Mouse (Mus musculus) kidney, postnatal 36 days (tissue): Measurements from ENCODE around the gene Kctd8.
"Not testable (repeated sequence)": the region's sequence is repeated elsewhere in the genome, so short reads cannot be mapped to it uniquely, and the experiment has no call there.

Experiments used
- DNase-seq, 2 experiments: peaks; one replicate each; pipeline ENCODE4 v3.0.0; 2021 to 2022; ENCODE audit warnings: mixed read lengths in 2 of 2

The Kctd8 gene

DNA sequence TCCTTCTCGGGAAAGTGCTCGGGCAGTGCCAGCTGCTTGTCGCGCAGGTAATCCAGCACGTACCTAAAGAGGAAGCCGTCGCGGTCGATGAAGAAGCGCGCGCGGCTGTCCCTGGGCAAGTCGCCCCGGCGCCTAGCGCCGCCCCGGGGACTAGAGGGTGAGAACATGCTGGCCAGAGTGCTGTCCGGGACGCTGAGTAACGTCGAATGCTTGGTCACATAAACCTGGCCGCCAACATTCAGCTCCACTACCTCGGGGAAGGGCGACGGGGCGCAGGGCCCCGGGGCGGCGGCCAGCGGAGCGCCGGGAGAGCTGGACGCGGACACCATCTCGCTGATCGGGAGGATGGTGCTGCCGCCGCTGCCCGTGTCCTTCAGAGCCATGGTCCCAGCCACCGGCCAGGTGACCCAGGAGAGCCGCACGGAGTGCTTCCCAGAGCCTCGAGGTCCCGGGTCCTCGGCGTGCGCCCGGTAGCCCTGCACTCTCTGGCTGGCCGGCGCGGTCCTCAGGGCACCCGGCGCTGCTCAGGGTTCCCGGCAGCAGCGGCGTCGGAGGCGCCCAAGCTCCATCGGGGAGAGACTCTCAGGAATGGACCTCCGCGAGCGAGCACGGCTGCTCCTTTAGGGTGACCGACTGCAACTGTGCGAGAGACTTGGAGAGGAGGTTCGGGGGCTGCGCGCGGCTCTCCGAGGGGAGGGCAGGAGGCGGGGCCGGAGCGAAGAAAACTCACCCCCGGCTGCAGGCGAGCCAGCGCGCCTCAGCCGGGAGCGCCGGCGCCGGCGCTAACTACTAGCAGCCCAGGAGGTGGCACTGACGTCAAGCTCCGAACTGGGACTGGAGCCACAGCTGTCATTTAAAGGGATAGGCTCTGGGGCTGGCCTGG lies at the start of gene Kctd8:
Gene Kctd8, minus strand, starts transcription at position 761 of the 883 bp plus-strand sequence.
- peak; percentile 18 to 55 for DNase-seq

DNA sequence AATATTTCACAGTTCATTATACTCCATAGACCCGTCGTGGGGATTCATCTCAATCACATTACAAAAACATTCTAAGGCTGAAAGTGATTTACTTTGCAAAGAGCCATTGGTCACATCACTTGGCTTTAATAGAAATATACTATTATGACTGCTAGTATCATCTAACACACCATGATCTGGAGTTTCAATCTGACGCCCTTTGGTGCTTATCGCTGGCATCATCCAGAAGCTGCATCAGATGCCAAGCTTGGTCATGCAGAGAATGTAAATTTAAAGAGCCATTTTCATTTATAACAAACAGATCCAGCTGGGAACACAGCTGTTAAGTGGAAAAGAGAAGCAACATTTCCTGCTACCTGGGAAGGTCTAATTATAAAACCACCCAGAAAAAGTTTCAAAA lies 37.6 kb upstream of the Kctd8 start:
- DNase-seq, result no peak

- DNase-seq, result no peak
These were observed 9.1 kb upstream of the Kctd8 start for GRCm38 (mm10) chr5:69350596-69350995.

GRCm38 (mm10) chr5:69340102-69340918 lies 1.2 kb downstream of the Kctd8 start:
- DNase-seq, result peak in 1 of 2 experiments; percentile 12

- DNase-seq, result no peak
These were observed 1.9 kb downstream of the Kctd8 start for GRCm38 (mm10) chr5:69339623-69339970.

GRCm38 (mm10) chr5:69338916-69339622 lies 2.4 kb downstream of the Kctd8 start:
- DNase-seq, result no peak

DNA sequence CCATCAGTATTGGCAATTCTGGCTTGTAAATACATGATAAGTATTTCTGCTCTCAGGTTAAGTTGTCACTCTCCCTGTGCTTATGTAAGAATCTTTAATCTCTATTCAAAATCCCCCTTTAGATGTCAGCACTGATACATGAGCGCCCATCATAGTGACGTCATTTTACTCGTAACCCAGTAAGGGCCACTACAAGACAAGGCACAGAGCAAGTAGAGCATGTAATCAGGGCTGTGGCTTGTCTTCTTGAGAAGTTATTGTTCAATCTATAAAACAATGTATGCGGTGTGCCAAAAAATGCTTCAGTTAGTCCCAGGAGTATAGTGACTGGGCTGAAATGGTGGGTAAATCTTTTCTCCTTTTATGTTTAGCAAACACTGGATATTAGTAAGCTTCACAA lies 13.9 kb downstream of the Kctd8 start:
- DNase-seq, result no peak

DNA sequence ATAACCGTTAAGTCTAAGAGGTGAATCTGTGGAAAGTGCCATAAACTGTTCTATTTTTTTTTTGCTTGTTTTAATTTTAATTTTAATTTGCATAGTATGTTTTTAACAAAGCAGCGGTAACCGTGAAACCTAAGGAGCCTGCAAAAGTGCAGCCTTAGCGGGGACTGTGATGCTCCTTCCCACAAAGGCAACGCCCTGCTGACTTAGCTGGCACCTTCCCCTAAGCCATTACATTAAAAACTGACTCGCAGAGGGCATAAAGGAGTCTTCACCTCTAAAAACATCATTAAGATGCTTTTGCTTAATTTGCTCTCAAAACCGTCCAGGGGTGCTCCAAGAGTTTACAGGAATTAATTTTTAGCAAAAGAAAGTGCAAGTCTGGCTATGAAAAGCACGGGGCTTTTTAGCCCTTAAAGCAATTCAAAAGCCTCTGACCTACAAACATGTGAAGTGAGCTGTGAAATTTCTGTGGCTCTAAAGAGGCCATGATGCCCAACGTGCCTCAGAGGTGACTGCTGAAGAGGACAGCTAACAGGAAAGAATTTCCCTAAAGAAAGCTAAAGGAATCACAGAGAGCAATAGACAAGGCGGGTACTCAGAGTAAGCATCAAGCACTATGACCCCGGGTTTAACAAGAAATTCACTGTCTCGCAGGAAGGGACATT lies 16.8 kb downstream of the Kctd8 start:
- DNase-seq, result no peak

DNA sequence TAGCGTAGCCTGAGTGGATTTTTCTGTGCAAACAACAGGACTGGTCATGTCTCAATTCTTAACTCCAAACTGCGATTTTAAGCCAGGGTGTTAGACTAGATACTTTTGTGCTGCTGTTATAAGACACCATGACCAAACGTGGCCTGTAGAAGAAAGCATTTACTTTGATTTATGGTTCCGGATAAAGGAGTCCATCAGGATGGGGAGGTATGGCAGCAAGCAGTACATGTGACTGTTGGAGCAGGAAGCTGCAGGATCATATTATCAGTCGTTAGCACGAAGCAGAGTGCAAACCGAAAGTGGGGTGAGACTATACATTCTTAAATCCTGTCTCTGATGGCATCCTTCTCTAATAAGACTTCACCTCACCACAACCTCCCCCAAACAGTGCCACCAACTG lies 28.9 kb downstream of the Kctd8 start:
- no peak for DNase-seq

DNA sequence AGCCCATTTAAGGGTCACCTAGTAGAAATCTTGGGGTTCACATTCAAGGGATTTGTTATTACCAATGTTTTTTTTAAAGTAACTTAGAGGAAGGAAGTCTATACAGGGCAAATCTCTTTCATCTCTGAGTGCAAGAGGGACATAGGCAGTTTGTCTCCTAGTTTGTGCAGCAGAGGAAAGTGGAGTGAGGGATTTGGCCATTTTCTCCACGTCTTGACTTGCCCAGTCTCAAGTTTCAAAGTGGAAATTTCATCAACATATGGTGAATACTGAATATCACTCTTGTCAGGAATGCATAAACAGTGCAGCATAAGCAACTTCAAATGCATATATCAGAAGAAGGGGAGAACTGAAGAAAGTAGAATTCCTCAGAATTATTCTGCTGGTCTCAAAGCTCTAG lies 39.8 kb downstream of the Kctd8 start:
- DNase-seq, result no peak

GRCm38 (mm10) chr5:69292353-69292752 lies 49.1 kb downstream of the Kctd8 start:
- no peak for DNase-seq

- no peak for DNase-seq
These were observed 57.1 kb downstream of the Kctd8 start for GRCm38 (mm10) chr5:69284359-69284758.

DNA sequence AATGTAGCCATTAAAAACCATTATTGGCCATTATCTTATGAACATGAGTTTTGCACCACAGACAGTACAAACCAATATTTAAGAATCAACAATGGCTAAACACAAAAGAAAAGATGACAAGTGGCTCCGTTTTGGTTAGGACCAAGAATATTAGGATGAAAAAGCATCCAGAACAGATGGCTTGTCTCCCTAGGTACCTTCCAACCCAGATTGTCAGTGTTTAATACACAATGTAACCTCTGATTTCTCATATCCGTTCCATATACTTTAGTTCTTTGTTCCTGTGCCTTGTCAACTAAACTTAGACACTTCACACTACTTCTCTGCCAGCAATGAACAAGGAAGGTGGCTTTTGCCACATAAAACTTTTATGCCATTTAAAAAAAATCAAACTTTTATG lies 89.1 kb downstream of the Kctd8 start:
- DNase-seq, result no peak

DNA sequence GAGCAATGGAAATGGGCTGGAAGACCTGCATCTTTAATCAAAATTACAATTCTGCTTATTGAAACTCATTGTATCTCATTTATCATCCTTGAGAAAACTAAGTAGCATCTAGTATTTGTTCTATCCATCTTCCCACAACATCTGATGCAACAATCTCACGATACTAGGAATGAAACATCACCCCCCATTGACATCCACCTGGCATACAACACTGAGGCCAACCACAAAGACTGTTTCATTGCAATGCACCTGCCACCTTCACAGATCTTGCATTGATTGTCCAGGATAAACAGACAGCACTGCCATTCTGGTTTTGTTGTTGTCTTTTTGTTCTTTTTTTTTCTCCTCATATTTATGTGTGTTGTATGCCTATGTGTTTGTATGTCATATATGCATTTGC lies 99.5 kb downstream of the Kctd8 start:
- DNase-seq, result no peak

GRCm38 (mm10) chr5:69233560-69233959 lies 107.9 kb downstream of the Kctd8 start:
- DNase-seq, result no peak

DNA sequence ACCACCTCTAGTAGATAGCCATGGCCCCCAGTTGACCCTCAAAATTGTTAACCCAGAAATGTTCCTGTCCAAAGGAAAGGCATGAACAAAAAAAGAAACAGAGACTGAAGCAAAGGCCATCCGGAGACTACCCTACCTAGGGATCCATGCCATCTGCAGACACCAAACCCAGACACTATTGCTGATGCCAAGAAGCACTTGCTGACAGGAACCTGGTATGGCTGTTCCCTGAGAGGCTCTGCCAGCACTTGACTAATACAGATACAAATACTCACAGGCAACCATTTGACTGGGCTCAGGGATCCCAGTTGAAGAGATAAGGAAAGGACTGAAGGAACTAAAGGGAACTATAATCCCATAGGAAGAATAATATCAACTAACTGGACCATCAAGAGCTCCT lies 109.8 kb downstream of the Kctd8 start:
- not testable (repeated sequence) for DNase-seq

GRCm38 (mm10) chr5:69227147-69227546 lies 114.3 kb downstream of the Kctd8 start:
- DNase-seq, result no peak

- DNase-seq, result no peak
These were observed 118.9 kb downstream of the Kctd8 start for GRCm38 (mm10) chr5:69222608-69223007.

GRCm38 (mm10) chr5:69215216-69215615 lies 126.3 kb downstream of the Kctd8 start:
- DNase-seq, result no peak

- no peak for DNase-seq
These were observed 132.1 kb downstream of the Kctd8 start for GRCm38 (mm10) chr5:69209401-69209800.

DNA sequence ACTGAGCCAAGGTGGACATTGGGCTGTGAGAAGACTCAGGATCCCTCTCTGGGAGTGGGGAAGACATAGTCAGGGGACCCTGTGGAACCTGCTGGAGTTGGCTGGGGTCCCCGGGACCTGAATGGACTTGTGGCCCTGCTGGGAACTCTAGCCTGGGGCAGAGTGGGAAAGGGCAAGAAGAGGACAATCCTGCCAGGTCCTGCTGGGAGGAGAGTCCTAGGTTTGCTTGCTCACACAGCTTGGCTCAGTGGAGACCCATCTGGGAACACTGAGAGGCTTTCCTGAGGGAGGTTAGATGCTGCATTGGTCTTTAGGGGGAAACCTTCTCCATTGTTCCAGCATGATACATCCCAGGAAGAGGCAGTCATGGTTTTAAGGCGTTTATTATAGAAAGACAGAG lies 133.8 kb downstream of the Kctd8 start:
- DNase-seq, result no peak

DNA sequence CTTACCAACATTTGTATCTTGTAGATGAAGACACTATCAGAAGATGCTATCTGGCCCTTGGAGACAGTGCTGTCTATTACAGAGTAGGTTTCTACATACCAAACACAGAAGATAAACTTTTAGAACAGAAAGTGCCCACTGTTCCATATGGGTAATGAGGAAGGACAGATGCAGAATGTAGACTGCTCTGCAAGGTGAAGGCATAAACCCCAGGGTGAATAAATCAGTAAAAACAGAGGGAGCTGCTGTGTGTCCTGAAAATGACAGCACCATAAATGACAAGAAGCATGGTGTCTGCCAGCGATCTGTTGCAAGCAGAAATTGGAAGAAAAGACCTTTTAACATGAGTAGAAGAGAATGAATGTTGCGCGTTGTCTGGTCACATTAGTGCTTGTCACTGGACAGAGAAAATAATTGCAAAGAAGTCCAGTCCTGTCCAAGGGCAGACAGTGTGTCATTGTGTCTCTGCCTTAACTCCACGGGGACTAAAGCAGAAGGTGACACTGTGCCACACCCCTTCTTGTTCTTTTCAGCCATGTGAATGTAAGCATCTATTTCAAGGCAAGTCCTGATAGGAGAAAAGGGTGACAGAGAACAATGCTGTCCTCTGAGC lies 181.5 kb downstream of the Kctd8 start:
- no peak for DNase-seq
